Mouse (Mus musculus): ENCODE data around the gene Rpp25l. TPM values are rescaled to one million over a fixed set of nuclear protein-coding genes. Genes with fewer than 3 reads are reported as not detected.
A peak's percentile ranks its signal among the peaks of the same experiment; 100 is the strongest.

The Rpp25l gene
- polyA plus RNA-seq, 1 experiment from 2014 or later = 38.0 TPM

GRCm38 (mm10) chr4:41741158-41741560, 27.8 kb upstream of the Rpp25l start:
- Histone ChIP-seq H3K27me3 (ENCODE audit: control insufficient read depth, insufficient read depth, low read length) (no peaks in the 10 kb centered on the region), H3K4me2 (replicated peaks; ENCODE audit: low read depth) (peak overlapping the region; percentile 94), H3K4me3 (ENCODE audit: low read depth, low read length) (peak overlapping the region; percentile 59), H3K9me3 (ENCODE audit: control insufficient read depth, low read length) (no peaks in the 10 kb centered on the region), H3K9ac (ENCODE audit: low read length) (peak overlapping the region; percentile 57), H3K27ac (replicated peaks) (peak overlapping the region; percentile 56), H3K36me3 (ENCODE audit: control insufficient read depth, insufficient read depth, low read length) (peaks cover 4% of the 10 kb centered on the region; the same call in 1 of the 2 replicates), H3K4me1 (replicated peaks; ENCODE audit: control insufficient read depth, insufficient read depth) (peaks cover 4% of the 10 kb centered on the region; the same call in 1 of the 2 replicates)
- ATAC-seq (ENCODE audit: low FRiP score, low TSS enrichment) = peak; percentile 94
- no peak for TF ChIP-seq EP300 (optimal IDR thresholded peaks at IDR 0.05)
- TF ChIP-seq CTCF (IDR thresholded peaks at IDR 0.05; ENCODE audit: low read depth) = peak; percentile 51
- DNase-seq (ENCODE audit: low spot score) = peak; percentile 93
- under 1% methylated on average over 27 of the region's 27 CpGs for WGBS

GRCm38 (mm10) chr4:41740380-41741157, 27.2 kb upstream of the Rpp25l start:
- peak; percentile 73 for ATAC-seq (ENCODE audit: low FRiP score, low TSS enrichment)
- peak overlapping the region; percentile 59 for H3K4me3 ChIP-seq (ENCODE audit: low read depth, low read length)

GRCm38 (mm10) chr4:41739260-41739659, 25.9 kb upstream of the Rpp25l start:
- Histone ChIP-seq H3K36me3 (ENCODE audit: control insufficient read depth, insufficient read depth, low read length) (peaks cover 4% of the 10 kb centered on the region; the same call in 1 of the 2 replicates), H3K9ac (ENCODE audit: low read length) (no peak overlapping the region), H3K9me3 (ENCODE audit: control insufficient read depth, low read length) (no peaks in the 10 kb centered on the region), H3K27me3 (ENCODE audit: control insufficient read depth, insufficient read depth, low read length) (no peaks in the 10 kb centered on the region), H3K4me1 (replicated peaks; ENCODE audit: control insufficient read depth, insufficient read depth) (peaks cover 4% of the 10 kb centered on the region; the same call in 1 of the 2 replicates), H3K4me2 (replicated peaks; ENCODE audit: low read depth) (no peak overlapping the region), H3K4me3 (ENCODE audit: low read depth, low read length) (no peak overlapping the region), H3K27ac (replicated peaks) (no peak overlapping the region)
- TF ChIP-seq EP300 (optimal IDR thresholded peaks at IDR 0.05) (no peak), CTCF (IDR thresholded peaks at IDR 0.05; ENCODE audit: low read depth) (no peak)
- 93% methylated on average over 13 of the region's 13 CpGs for WGBS
- DNase-seq (ENCODE audit: low spot score) = no peak
- no peak for ATAC-seq (ENCODE audit: low FRiP score, low TSS enrichment)

More at GRCm38 (mm10) chr4:41740380-41741157, 27.2 kb upstream of the Rpp25l start:
- H3K27ac ChIP-seq (replicated peaks) = peak overlapping the region; percentile 56
- no peaks in the 10 kb centered on the region for H3K27me3 ChIP-seq (ENCODE audit: control insufficient read depth, insufficient read depth, low read length)
- no peaks in the 10 kb centered on the region for H3K9me3 ChIP-seq (ENCODE audit: control insufficient read depth, low read length)
- DNase-seq (ENCODE audit: low spot score) = peak; percentile 71
- peaks cover 4% of the 10 kb centered on the region; the same call in 1 of the 2 replicates for H3K36me3 ChIP-seq (ENCODE audit: control insufficient read depth, insufficient read depth, low read length)
- WGBS = 1% methylated on average over 46 of the region's 48 CpGs
- peak overlapping the region; percentile 57 for H3K9ac ChIP-seq (ENCODE audit: low read length)
- H3K4me2 ChIP-seq (replicated peaks; ENCODE audit: low read depth) = peak overlapping the region; percentile 94
- TF ChIP-seq CTCF (IDR thresholded peaks at IDR 0.05; ENCODE audit: low read depth) (peak; percentile 34; the same call in 1 of the 2 replicates), EP300 (optimal IDR thresholded peaks at IDR 0.05) (no peak)
- peaks cover 4% of the 10 kb centered on the region; the same call in 1 of the 2 replicates for H3K4me1 ChIP-seq (replicated peaks; ENCODE audit: control insufficient read depth, insufficient read depth)

GRCm38 (mm10) chr4:41738256-41738603, 24.9 kb upstream of the Rpp25l start:
- DNase-seq (ENCODE audit: low spot score) (no peak), ATAC-seq (ENCODE audit: low FRiP score, low TSS enrichment) (no peak)
- H3K36me3 ChIP-seq (ENCODE audit: control insufficient read depth, insufficient read depth, low read length) = peaks cover 4% of the 10 kb centered on the region; the same call in 1 of the 2 replicates
- H3K9ac ChIP-seq (ENCODE audit: low read length) = no peak overlapping the region
- no peak overlapping the region for H3K4me2 ChIP-seq (replicated peaks; ENCODE audit: low read depth)
- H3K27me3 ChIP-seq (ENCODE audit: control insufficient read depth, insufficient read depth, low read length) = no peaks in the 10 kb centered on the region
- H3K27ac ChIP-seq (replicated peaks) = peak overlapping the region; percentile 30
- peaks cover 4% of the 10 kb centered on the region; the same call in 1 of the 2 replicates for H3K4me1 ChIP-seq (replicated peaks; ENCODE audit: control insufficient read depth, insufficient read depth)
- WGBS = 42% methylated on average over 1 of the region's 1 CpGs
- H3K4me3 ChIP-seq (ENCODE audit: low read depth, low read length) = no peak overlapping the region
- no peaks in the 10 kb centered on the region for H3K9me3 ChIP-seq (ENCODE audit: control insufficient read depth, low read length)
- TF ChIP-seq CTCF (IDR thresholded peaks at IDR 0.05; ENCODE audit: low read depth) (no peak), EP300 (optimal IDR thresholded peaks at IDR 0.05) (no peak)

GRCm38 (mm10) chr4:41737602-41738255, 24.4 kb upstream of the Rpp25l start:
- Histone ChIP-seq H3K4me2 (replicated peaks; ENCODE audit: low read depth) (no peak overlapping the region), H3K36me3 (ENCODE audit: control insufficient read depth, insufficient read depth, low read length) (peaks cover 4% of the 10 kb centered on the region; the same call in 1 of the 2 replicates), H3K9ac (ENCODE audit: low read length) (no peak overlapping the region), H3K27me3 (ENCODE audit: control insufficient read depth, insufficient read depth, low read length) (no peaks in the 10 kb centered on the region), H3K4me1 (replicated peaks; ENCODE audit: control insufficient read depth, insufficient read depth) (peaks cover 4% of the 10 kb centered on the region; the same call in 1 of the 2 replicates), H3K9me3 (ENCODE audit: control insufficient read depth, low read length) (no peaks in the 10 kb centered on the region), H3K4me3 (ENCODE audit: low read depth, low read length) (no peak overlapping the region), H3K27ac (replicated peaks) (peak overlapping the region; percentile 30)
- ATAC-seq (ENCODE audit: low FRiP score, low TSS enrichment) (peak; percentile 75), DNase-seq (ENCODE audit: low spot score) (peak; percentile 81)
- no peak for TF ChIP-seq EP300 (optimal IDR thresholded peaks at IDR 0.05)
- TF ChIP-seq CTCF (IDR thresholded peaks at IDR 0.05; ENCODE audit: low read depth) = peak; percentile 95
- WGBS = 23% methylated on average over 8 of the region's 8 CpGs
